Comparison of ENCODE assay signal across 25 mouse cellular contexts in the genomic region with DNA sequence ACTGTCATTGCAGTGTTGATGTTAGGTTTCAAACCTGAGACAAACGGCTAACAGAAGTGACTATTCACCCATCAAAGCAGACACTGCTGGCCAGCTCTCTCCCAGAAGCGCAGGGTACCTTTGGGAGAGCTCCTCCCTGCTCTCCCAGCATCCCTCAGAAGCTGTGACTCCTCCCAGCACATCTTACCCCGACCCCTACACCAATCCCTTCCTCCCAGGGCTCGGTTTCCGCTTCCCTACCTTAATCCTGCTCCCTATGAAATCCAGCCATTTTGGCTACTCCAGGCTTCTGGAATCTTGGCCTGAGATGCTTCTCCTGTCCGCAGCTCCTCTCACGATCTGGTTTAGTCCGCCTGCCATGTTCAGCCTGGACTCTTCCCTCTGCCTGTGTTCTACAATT. TPM values are rescaled to one million over a fixed set of nuclear protein-coding genes. Genes with fewer than 3 reads are reported as not detected.
DNase-seq lines count a peak whose midpoint lies in the region; ATAC-seq and TF ChIP-seq lines count a peak whose summit lies in the region.
"Had no signal": no experiment of that assay in that cellular context is flagged by ENCODE, and none has a peak within 500 bp of the region (broad histone marks: within the 10 kb centered on the region; RNA-seq: fewer than 3 reads in every experiment).

No protein-coding gene starts in this region.

- H3K9ac ChIP-seq in liver, embryonic 11.5 days (ENCODE audit: low read depth, low read length), result no peak overlapping the region
- no peak overlapping the region for H3K9ac ChIP-seq in stomach, embryonic 16.5 days (ENCODE audit: low read length)
- no peak overlapping the region for H3K9ac ChIP-seq in forebrain, embryonic 14.5 days (ENCODE audit: low read length)
- H3K9ac ChIP-seq: forebrain, embryonic 13.5 days; heart, embryonic 12.5 days; hindbrain, embryonic 13.5 days; midbrain, embryonic 15.5 days had no signal

- no peaks in the 10 kb centered on the region for H3K36me3 ChIP-seq in liver, embryonic 11.5 days (ENCODE audit: control insufficient read depth, insufficient read depth, low read length)
- no peaks in the 10 kb centered on the region for H3K36me3 ChIP-seq in stomach, embryonic 16.5 days (ENCODE audit: control insufficient read depth, insufficient read depth, low read length)
- H3K36me3 ChIP-seq in forebrain, embryonic 14.5 days (ENCODE audit: control insufficient read depth, insufficient read depth, low read length), result no peaks in the 10 kb centered on the region
- H3K36me3 ChIP-seq: heart, embryonic 12.5 days; hindbrain, embryonic 13.5 days; midbrain, embryonic 15.5 days had no signal

- no peak overlapping the region for H3K27ac ChIP-seq in liver, embryonic 11.5 days (ENCODE audit: low read depth, low read length)
- H3K27ac ChIP-seq in stomach, embryonic 16.5 days (ENCODE audit: low read length), result no peak overlapping the region
- H3K27ac ChIP-seq in forebrain, embryonic 14.5 days (ENCODE audit: low read depth, low read length), result no peak overlapping the region
- no peak overlapping the region for H3K27ac ChIP-seq in layer of hippocampus, adult 2 months
- H3K27ac ChIP-seq: forebrain, embryonic 13.5 days; hindbrain, embryonic 13.5 days; midbrain, embryonic 15.5 days had no signal

- WGBS in liver, embryonic 11.5 days, result 67% methylated on average over 8 of the region's 8 CpGs
- 43% methylated on average over 8 of the region's 8 CpGs for WGBS in stomach, embryonic 16.5 days
- 71% methylated on average over 8 of the region's 8 CpGs for WGBS in forebrain, embryonic 14.5 days

- no peaks in the 10 kb centered on the region for H3K27me3 ChIP-seq in liver, embryonic 11.5 days (replicated peaks; ENCODE audit: control insufficient read depth, insufficient read depth, low read length)
- peaks cover 4% of the 10 kb centered on the region; the same call in 1 of the 2 replicates for H3K27me3 ChIP-seq in stomach, embryonic 16.5 days (ENCODE audit: control insufficient read depth, insufficient read depth, low read length)
- H3K27me3 ChIP-seq in forebrain, embryonic 14.5 days (replicated peaks; ENCODE audit: control insufficient read depth, insufficient read depth, low read length), result no peaks in the 10 kb centered on the region; the same call in 1 of the 2 replicates

- no peak overlapping the region for H3K4me2 ChIP-seq in liver, embryonic 11.5 days
- H3K4me2 ChIP-seq in stomach, embryonic 16.5 days (ENCODE audit: low read depth, low read length), result 0 out of 2 replicates have a peak overlapping the region, but pooled peaks have one; percentile 0
- H3K4me2 ChIP-seq in forebrain, embryonic 14.5 days (ENCODE audit: low read length), result no peak overlapping the region
- H3K4me2 ChIP-seq: forebrain, embryonic 13.5 days; heart, embryonic 12.5 days; hindbrain, embryonic 13.5 days; midbrain, embryonic 15.5 days had no signal

- peak; percentile 24 for DNase-seq in liver, embryonic 11.5 days (ENCODE audit: low spot score)
- DNase-seq in liver (no peak), ES-CJ7 (ENCODE audit: low read depth, low spot score) (peak; percentile 72), ZHBTc4 (ENCODE audit: low read depth, low spot score) (peak; percentile 83)
- DNase-seq in adrenal gland, adult 18-20 months (ENCODE audit: low spot score in 2 of 2), result no peak
- no peak for DNase-seq in forebrain, embryonic 14.5 days (ENCODE audit: low spot score)
- DNase-seq in layer of hippocampus, adult 2 months (ENCODE audit: low spot score in 2 of 2), result no peak
- DNase-seq: adrenal gland, postnatal 25 days; cerebellum, adult 18-20 months; cerebellum, postnatal 14 days; gastrocnemius, postnatal 14 days; heart, adult 18-20 months; heart, postnatal 4 days; kidney, adult 8-10 months; kidney, postnatal 10 days; lung, adult 18-20 months; right cerebral cortex, adult 18-20 months; spleen, adult 18-20 months; thymus, postnatal 4 days had no signal

- no peak for TF ChIP-seq CTCF in layer of hippocampus, adult 2 months (conservative IDR thresholded peaks at IDR 0.05)

- no peak overlapping the region for H3K4me3 ChIP-seq in liver, embryonic 11.5 days (ENCODE audit: low read depth, low read length)
- H3K4me3 ChIP-seq in stomach, embryonic 16.5 days (replicated peaks; ENCODE audit: low read length), result no peak overlapping the region
- H3K4me3 ChIP-seq in forebrain, embryonic 14.5 days (ENCODE audit: low read depth, low read length), result no peak overlapping the region
- H3K4me3 ChIP-seq in layer of hippocampus, adult 2 months, result no peak overlapping the region
- H3K4me3 ChIP-seq: forebrain, embryonic 13.5 days; heart, embryonic 12.5 days; hindbrain, embryonic 13.5 days; midbrain, embryonic 15.5 days had no signal

- H3K9me3 ChIP-seq in liver, embryonic 11.5 days (ENCODE audit: control insufficient read depth, low read length), result no peaks in the 10 kb centered on the region
- H3K9me3 ChIP-seq in stomach, embryonic 16.5 days (replicated peaks; ENCODE audit: control insufficient read depth, low read length), result no peaks in the 10 kb centered on the region
- no peaks in the 10 kb centered on the region for H3K9me3 ChIP-seq in forebrain, embryonic 14.5 days (replicated peaks; ENCODE audit: control insufficient read depth, low read length)
- H3K9me3 ChIP-seq: forebrain, embryonic 13.5 days; heart, embryonic 12.5 days; hindbrain, embryonic 13.5 days; midbrain, embryonic 15.5 days had no signal

- ATAC-seq in liver, embryonic 11.5 days (replicated peaks; ENCODE audit: low FRiP score), result no peak
- no peak for ATAC-seq in stomach, embryonic 16.5 days (ENCODE audit: insufficient read depth, low FRiP score)
- ATAC-seq in forebrain, embryonic 14.5 days, result no peak
- ATAC-seq: forebrain, embryonic 13.5 days; lung, postnatal 0 days; midbrain, embryonic 15.5 days had no signal

- peaks cover 13% of the 10 kb centered on the region for H3K4me1 ChIP-seq in liver, embryonic 11.5 days (replicated peaks; ENCODE audit: control insufficient read depth, insufficient read depth, low read length)
- 0 out of 2 replicates have a peak, but pooled peaks cover 3% of the 10 kb centered on the region for H3K4me1 ChIP-seq in stomach, embryonic 16.5 days (ENCODE audit: control insufficient read depth, insufficient read depth, low read length)
- H3K4me1 ChIP-seq in forebrain, embryonic 14.5 days (ENCODE audit: control insufficient read depth, insufficient read depth, low read length), result no peaks in the 10 kb centered on the region; the same call in 1 of the 2 replicates

RNA-seq across cellular contexts. Expression of gene Lcor, which starts 37.9 kb away (rescaled TPM):
- polyA plus RNA-seq in liver, embryonic 11.5 days (2014; fragmentation: Nextera tagmentation; extraction: Ambion mirVana), result 10.0 and 10.4 TPM in 2 replicates
- 17.3 and 17.6 TPM in 2 replicates for polyA plus RNA-seq in stomach, embryonic 16.5 days (2015; fragmentation: Nextera tagmentation; extraction: Ambion mirVana)
- 10 to 100 TPM; 15.4 to 16.0 TPM for total RNA-seq in adrenal gland, adult 18-20 months (2021)
- polyA plus RNA-seq in forebrain, embryonic 14.5 days (2014; fragmentation: Nextera tagmentation; extraction: Ambion mirVana), result 16.8 and 20.1 TPM in 2 replicates
- 10 to 100 TPM; 17.1 to 20.9 TPM for total RNA-seq in layer of hippocampus, adult 2 months (2021)

RNA-seq across cellular contexts. Expression of gene Pik3ap1, which starts 59.6 kb away (rescaled TPM):
- polyA plus RNA-seq in liver, embryonic 11.5 days (2014; fragmentation: Nextera tagmentation; extraction: Ambion mirVana), result 5.4 and 5.6 TPM in 2 replicates
- polyA plus RNA-seq in stomach, embryonic 16.5 days (2015; fragmentation: Nextera tagmentation; extraction: Ambion mirVana), result 8.3 and 8.6 TPM in 2 replicates
- total RNA-seq in adrenal gland, adult 18-20 months (2021), result 10 to 100 TPM; 10.2 to 13.4 TPM
- polyA plus RNA-seq in forebrain, embryonic 14.5 days (2014; fragmentation: Nextera tagmentation; extraction: Ambion mirVana), result 1.7 and 1.8 TPM in 2 replicates
- 1 to 10 TPM; 2.0 to 2.1 TPM for total RNA-seq in layer of hippocampus, adult 2 months (2021)

Comparison
In these comparisons a context has a peak if more than half of its experiments do, and no peak if none do; other contexts are left out.
1. DNase-seq: peak in liver, embryonic 11.5 days (single experiment), ES-CJ7 (single experiment) and ZHBTc4 (single experiment); none in liver (single experiment), adrenal gland, adult 18-20 months (0 of 2), forebrain, embryonic 14.5 days (single experiment) and layer of hippocampus, adult 2 months (0 of 2).